Mouse (Mus musculus) heart, adult 9 months (tissue): ENCODE data around the gene Ddx54.
A peak's percentile ranks its signal among the peaks of the same experiment; 100 is the strongest.

Experiments used
- DNase-seq, 2 experiments: peaks; one replicate each; pipeline ENCODE4 v3.0.0; 2022; ENCODE audit warnings: low spot score in 2 of 2

The Ddx54 gene

DNA sequence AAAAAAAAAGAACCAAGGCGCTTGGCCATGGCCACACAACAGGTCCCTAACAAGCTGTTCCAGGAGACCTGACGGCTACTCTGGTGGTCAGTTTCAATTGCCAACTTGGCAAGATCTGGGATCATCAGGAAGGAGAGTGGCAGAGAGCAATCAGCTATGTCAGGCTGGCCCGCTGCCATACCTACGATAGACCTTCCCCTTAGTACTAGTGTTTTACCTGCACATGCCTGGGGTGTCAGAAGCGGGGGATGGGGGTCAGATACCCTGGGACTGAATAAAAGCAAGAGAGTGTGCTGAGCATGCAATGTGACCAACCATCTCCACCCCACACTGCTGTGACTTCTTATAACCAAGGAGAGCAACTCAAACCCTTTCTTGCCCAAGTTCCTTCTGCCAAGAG lies 1.6 kb upstream of the Ddx54 start:
- DNase-seq = no peak

DNA sequence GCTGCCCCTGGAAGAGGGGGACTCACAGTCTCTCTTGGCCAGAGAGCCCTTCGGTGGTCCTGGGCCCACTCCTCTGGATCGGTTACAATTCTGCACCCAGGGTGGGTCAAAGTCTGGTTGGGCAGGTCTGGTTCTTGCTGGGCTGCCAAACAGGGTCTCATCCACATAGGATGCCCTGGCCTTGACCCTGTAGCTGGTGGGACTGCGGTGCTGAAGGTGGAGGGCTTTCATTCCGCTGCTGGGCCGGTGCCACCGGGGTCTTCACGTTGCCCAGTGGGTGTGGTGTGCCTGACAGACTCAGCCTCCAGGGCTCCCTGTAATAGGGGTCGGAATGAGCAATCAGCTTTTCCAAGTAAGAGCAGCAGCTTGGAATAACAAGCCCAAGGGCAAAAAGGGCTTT lies 1.1 kb upstream of the Ddx54 start:
- DNase-seq = no peak

DNA sequence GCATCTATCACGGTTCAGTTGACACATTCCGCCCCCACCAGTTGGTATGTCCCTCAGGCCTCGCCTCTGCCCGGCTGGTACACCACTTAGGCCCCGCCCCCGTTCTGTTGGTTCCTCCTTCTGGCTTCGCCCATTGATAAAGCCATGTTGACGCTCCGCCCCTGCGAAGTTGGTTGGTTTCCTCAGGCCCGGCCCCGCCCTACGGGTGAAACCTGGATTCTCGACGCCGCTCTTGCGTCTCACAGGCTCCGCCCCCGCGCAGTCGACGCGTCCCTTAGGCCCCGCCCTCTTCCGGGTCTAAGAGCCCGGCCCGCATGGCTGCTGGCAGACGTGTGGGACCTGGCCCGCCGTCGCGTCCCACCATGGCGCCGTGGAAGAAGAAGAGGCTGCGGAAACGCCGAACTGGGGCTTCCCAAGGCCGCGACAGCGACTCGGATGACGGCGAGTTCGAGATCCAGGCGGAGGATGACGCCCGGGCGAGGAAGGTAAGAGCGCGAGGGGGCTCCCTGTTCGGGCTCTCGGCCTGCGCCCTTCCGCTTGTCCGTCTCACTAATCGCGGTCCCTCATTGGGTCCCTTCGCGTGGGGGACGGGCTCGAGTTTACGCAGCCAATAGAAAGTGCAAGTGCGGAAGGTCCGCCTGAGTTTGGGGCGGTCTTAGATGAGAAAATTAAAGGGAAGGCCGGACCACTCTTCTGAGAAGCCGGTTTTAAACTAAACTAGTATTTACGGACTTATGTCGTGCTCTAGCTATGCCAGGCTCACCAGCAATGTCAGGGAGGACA lies 474 bp downstream of the Ddx54 start:
- DNase-seq = peak; percentile 100

DNA sequence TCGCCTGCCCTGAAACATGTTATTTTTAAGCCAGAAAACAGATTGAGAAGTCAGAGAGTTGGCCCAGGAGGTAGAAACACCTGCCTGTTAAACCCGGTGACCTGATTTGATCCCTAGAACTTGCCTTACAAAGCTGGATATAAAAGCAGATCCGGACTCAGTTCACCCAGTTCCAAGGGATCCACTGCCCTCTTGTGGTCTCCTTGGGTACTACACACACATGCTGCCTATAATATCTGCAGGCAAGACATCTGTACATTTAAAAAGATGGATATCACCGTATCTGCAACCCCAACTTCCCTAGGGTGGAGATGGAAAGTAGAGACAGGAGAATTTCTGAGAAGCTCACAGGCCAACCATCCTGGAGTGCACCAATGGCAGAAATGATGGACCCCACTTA lies 3.4 kb downstream of the Ddx54 start:
- DNase-seq = no peak

DNA sequence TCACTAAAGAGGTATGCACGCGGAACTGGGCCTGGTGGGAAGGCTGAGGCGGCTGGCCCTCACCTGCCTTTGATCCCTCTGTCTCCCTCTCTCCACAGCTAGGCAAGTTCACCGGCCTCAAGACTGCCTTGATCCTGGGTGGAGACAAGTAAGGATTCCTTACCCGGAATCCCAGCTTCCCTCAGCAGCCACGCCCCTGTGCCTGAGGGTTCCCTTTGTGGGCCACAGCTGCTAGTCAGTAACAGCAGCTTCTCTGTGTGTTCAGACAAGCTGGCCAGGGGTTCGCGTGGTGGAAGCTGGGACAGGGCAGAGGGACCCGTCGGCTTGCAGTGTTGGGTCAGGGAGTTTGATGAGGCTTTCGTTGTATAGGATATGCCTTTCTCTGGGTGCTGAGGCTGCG lies 6.2 kb downstream of the Ddx54 start:
- no peak for DNase-seq

DNA sequence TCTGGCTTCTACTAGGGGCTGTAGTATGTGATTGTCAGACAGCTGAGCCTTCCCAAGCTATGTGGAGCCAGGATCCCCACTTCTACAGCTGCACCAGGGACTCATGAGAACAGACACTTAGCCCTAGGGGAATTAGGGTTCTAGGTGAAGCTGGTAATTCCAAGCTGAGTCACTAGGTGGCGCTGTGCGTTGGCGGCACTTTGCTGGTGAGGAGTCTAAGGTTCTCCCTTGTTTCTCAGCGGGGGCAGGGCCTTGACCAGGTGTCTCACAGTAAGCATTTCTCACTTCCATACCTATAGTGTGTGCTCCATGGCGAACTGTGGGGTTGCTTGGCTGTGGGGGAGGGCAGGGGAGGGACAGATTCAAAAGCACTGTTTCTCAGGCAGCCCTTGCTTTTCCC lies 6.7 kb downstream of the Ddx54 start:
- no peak for DNase-seq

DNA sequence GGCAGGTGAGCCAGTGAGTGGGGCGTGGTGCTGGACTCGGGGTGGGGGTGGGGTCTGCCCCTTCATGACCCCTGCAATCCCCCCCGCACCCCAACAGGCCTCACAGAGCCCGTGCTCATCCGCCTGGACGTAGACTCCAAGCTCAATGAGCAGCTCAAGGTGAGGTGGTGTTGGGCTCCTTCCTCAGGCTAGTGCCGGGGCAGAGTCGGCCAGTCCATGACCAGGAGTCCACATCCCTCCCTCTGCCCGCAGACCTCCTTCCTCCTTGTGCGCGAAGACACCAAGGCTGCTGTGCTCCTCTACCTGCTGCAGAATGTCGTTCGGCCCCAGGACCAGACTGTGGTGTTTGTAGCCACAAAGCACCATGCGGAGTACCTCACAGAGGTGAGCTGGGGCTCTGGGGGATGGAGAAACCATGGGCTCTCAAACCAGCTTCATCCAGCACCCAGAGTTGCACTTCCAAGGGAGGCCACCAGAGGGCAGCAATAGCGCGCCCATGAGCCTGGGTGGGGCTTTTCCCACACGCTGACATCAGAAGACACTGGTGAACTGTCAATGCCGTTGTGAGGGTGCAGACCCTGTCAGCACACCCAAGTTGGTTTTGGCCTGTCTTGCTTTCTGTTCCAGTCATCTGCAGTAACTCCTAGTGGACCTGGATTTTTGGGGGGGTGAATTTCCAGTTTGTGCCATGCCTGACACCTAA lies 8.0 kb downstream of the Ddx54 start:
- peak; percentile 57 to 66 for DNase-seq

DNA sequence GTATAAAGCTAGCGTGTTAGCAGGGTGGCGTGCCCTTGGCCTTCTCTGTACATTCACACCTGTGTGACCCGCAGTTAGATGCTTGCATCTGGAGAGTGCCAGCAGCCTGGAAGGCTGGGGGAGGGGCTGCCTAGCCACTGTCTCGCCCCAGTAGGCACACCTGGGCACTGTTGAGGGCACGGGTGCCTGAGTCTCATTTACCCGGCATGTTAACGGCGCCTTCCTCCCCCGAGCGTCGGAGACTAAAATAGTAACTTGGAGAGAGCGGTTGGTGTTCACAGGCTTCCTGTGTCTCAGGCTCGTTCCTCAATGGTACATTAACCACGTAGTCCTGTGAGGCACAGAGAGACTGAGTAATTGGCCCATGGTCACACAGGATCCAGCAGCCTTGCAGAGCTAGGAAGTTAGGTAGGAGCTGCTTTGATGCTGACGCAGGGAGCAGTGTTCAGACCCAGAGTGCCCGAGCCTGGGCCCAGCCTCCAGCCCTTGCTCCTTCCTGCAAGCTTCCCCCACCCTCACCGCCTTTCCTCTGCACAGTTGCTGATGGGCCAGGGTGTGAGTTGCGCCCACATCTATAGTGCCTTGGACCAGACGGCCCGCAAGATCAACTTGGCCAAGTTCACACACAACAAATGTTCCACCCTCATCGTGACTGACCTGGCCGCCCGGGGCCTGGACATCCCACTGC lies 8.7 kb downstream of the Ddx54 start:
- DNase-seq = no peak

DNA sequence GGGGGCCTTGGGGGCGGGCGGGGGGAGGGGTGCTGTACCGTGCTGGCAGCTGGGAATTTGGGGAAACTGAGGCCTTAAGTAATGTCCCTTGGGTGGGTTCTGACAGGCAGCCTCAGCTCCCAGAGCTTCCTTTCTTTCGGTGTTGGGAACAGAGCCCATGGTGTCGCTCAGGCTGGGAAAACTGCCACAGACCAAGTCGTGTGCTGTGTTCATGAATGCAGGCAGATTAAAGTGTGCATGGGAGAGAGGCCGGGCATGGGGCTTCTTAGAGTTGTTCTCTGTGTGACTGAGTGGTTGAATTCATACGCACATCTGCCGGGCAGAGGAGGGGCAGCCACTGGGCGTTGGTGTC lies 9.3 kb downstream of the Ddx54 start:
- no peak for DNase-seq

DNA sequence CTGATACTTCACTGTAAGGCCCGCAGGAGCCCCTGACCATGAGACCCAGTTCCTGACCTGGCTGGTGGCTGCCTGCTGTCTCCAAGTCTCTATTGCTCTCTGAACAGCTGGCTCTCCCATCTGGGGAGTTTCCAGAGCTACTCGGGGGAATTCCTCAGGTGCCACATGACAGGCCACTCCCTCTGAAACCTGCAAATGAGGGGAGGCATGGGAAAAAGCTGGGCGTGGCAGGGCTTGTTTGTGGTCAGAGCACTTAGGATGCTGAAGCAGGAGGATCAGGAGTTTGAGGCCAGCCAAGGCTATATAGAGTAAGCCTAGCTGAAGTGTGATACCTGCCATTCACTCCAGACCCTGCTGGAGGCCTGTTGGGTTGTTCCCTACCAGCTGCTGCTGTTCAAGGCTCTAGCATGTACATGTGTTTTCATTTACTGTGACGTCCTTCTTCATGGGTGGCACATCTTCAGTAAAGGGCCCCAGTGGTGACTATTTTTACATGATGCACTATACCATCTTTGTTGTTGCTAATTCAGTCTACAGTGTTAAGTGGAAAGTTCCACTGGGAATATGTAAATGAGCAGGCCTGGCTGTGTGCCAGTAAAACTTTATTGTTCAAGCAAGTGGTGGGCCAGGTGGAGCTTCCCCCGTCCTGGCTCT lies 9.8 kb downstream of the Ddx54 start:
- DNase-seq = no peak

DNA sequence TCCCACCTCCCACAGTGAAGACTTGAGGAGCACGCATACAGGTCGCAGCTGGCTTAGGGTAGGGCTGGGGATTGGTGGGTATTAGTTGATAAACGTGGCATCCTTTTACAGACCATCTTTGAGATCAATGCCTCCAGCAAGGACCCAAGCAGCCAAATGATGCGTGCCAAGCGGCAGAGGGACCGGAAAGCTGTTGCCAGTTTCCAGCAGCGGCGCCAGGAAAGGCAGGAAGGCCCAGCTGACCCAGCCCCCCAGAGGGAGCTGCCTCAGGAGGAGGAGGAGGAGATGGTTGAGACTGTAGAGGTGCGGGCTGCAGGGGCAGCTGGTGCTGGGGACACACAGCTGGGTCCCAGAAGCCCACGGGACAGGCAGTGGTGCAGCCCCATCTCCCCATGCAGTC lies 11.9 kb downstream of the Ddx54 start:
- DNase-seq = no peak

DNA sequence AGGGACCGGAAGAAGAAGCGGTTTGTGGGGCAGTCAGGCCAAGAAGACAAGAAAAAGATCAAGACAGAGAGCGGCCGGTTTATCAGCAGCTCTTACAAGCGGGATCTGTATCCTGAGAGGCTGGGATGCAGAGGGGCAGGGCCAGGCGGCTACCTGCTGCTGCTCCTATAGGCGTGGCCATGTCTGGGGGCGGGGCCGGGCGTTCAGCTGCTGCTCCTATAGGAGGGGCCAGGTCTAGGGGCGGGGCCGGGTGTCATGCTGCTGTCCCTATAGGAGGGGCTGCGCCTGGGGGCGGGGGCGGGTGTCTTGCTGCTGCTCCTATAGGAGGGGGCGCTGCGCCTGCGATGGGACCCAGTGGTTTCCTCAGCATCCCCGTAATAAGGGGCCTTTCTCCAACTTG lies 13.9 kb downstream of the Ddx54 start:
- DNase-seq = no peak

DNA sequence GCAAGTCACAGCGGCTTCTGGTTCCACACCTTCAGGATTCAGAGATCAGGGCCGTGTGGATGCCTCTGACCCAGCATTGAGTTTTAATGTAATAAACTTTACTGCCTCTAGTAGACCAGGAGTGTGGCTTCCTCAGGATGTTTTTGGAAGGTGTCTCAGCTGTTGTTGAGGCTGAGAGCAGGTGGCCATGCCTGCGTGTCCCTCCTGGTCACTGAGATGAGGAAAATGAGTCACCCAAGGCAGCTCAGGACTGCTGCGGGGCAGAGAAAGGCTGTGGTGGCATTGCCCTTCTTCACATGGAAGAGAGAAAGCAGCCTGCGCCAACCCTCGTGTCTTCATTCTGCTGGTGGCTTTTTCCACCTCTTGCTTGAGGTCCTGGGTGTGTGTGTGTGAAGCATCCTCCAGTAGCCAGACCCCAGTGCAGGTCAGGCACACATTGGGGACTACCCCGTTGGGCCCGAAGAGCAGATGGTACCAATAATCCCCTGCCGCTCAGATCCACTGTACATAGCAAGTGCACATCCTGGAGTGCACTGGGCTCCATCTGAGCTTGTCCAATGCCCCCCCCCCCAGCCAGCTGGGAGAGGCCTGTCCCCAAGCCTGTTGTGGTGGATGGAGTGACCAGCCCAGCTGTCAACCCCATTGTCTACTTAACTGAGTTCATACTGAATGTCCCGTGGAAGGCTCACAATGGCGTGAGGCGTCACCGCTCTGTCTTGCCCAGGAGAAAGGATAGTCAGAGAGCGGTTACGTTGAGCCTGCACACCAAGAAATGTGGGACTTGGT lies 15.2 kb downstream of the Ddx54 start:
- no peak for DNase-seq

DNA sequence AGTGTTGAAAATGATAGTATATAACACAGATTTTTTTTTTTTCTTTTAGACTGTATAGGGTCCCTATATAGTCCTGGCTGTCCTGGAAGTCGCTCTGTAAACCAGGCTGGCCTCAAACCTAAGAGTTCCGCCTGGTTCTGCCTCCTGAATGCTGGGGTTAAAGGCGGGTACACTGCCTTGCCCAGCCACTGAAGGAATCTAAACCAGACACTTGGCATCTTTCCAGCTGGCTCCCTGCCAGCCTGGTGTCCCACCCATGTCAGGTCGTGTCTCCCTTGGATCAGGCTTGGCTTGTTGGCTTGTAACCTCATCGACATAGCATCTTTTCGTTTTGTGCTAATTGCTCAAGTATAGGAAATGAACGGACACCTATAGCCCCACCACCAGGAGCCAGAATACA lies 16.1 kb downstream of the Ddx54 start:
- no peak for DNase-seq

DNA sequence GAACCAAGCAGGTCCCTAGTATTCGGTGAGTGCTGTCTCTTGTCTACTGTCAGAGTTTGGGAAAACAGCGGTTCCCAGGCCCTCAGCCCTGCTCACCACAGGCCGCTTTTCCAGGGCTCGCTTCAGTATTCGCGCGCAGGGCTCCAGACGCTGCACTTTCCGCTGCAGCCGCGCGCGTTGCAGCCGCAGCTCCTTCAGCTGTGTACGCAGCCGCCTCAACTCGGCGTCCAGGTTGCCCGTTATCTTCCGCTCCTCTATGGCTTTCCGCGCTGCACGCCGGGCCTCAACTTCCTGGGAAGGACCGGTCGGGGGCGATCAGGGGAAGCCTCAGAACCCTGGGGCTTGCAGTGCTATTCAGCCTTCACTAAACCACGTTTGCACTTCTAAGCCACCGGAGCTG lies 18.6 kb downstream of the Ddx54 start:
- no peak for DNase-seq

DNA sequence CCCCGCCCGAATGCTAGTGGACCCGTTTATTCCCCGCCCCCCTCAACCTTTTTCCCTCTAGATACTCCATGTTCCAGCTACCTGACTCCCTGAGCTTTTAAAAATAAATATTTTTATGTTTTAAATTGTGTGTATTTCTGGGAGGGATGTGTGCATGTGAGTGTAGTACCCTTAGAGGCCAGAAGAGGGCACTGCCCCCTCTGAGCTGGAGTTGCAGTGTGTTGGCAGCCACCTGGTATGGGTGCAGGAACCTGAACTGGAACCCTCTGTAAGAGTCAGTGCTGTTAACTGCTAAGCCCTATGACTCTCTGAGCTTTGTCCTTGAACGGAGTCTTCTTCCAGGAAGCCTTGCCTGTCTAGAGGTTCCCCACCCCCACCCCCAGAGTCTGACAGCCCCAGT lies 19.4 kb downstream of the Ddx54 start:
- DNase-seq = no peak

DNA sequence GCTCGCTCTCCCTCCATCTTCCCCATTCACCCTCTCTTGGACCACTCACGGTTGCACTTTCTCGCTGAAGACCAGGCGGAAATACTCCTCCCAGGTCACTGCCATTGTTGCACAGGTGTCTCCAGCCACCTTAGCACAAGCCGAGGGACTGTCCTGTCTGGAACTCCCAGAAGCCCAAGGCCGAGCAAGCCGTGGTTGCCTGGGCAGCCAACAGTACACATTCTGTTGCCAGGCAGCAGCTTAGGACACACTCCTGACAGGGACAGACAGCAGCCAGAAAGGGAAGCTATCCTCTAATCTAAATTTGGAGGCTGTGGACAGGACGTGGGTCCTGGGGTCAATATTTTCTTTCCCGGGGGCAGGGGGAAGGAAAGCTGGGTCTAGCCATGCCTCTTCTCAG lies 21.6 kb downstream of the Ddx54 start, which contains the start of gene Cfap73:
Cfap73 (minus strand) TSS at position 105 of the 400 bp plus-strand sequence.
- DNase-seq = no peak

DNA sequence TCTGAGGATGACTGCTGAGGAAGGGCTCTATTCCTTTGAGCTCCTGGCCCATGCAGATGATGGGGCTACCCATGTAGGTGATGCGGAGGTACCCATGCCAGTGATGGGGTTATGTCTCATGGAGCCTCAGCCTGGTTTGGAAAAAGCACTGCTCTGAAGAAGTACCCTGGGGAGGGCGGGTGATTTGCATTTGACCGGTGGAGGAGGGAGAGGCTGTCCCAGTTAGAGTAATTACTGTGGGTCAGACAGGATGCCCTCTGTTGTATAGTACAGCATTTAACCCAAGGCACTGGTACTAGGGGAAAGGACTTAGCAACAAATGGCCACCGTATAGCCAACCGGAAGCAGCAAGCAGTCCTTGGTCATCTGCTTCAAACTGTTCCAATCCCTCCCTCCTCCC lies 22.3 kb downstream of the Ddx54 start:
- no peak for DNase-seq

DNA sequence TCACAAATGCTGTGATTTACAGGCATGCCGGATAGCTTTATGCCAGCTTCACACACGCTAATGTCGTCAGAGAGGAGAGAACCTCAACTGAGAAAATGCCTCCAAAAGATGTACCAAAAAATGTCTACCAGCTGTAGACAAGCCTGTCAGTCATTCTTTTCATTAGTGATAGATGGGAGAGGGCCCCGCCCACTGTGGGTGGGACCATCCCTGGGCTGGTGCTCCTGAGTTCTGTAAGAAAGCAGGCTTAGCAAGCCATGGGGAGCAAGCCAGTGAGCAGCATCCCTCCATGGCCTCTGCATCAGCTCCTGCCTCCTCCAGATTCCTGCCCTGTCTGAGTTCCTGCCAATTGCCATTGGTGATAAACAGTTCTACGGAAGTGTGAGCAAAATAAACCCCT lies 23.1 kb downstream of the Ddx54 start:
- DNase-seq = no peak

DNA sequence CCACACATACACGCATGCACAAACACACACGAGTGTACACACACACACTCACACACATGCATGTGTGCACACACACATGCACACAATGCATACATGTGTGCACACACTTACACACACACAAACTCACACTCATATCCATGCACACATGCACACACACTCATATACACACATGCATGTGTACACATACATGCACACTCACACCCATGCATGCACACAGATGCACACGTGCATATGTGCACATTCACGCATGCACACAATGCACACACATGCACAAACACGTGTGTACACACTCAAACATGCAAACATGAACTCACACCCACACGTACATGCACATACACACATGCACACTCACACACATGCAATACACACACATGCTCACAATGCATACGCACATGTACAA lies 27.6 kb downstream of the Ddx54 start:
- DNase-seq = no peak

DNA sequence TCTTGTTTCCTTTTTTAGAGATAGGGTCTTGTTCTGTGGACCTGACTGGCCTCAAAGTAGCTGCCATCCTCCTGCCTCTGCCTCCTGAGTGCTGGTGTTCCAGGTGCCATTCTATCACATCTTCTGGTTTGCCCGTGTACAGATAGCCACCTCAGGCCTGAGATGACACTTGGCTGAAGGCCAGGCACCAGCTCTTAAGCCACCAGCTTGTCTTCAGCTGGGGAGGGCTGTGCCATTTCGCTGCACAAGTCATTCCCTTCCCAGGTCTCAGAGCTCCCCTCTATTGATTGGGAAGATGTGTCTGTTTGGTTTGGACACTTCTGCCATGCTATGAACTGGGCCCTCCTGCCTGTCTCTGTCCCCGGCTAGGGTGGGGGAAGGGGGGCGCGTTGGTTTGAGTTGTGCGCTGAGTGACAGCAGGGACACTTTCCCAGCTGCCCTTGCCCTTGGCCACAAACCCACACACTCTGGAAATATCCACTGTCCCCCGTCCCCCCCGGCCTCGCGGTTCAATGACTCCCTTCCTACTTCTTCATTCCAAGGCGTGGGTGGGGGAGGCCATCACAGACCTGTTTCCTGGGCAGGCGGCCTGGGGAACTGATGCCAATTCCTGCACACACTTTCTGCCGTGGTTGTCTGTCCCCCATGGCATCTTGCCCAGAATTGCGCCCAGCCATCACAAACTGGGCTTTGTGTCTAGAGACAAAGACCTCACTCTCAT lies 31.0 kb downstream of the Ddx54 start:
- no peak for DNase-seq
